11 mouse cellular contexts compared by ENCODE assay signal in the genomic region with DNA sequence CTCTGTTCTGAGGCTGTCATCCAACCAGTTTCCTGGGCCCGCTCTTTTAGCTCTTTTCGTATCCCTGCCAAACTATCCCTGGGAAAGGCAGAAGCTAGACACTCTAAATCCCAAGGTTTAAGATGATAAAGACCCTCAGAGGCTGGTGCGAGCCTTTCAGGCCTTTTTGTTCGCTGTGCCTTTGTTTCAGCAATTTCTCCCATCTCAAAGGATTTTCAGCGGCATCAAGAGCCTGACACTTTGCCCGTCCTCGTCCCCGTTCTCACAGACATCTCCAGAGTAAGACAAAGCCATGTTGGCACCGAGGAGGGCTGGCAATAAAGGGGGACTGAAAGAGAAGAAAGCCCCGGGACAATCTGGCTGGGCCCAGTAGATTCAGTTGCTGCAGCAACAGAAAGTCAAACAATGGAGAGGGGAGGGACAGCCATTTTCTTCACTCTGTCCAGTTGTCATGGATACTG.
A peak's percentile ranks its signal among the peaks of the same experiment; 100 is the strongest.
DNase-seq lines count a peak whose midpoint lies in the region; ATAC-seq lines count a peak whose summit lies in the region.
"Had no signal": no experiment of that assay in that cellular context is flagged by ENCODE, and none has a peak within 500 bp of the region (broad histone marks: within the 10 kb centered on the region; RNA-seq: fewer than 3 reads in every experiment).

No protein-coding gene starts in this region.

- WGBS in forebrain, embryonic 11.5 days = 27% methylated on average over 10 of the region's 10 CpGs
- 19% methylated on average over 10 of the region's 10 CpGs for WGBS in neural tube, embryonic 13.5 days

- peak; percentile 80 for ATAC-seq in forebrain, embryonic 11.5 days (replicated peaks; ENCODE audit: low FRiP score)
- ATAC-seq in neural tube, embryonic 13.5 days (ENCODE audit: low read depth) = peak; percentile 90
- ATAC-seq in activated CD4-positive, CD25-positive, alpha-beta regulatory T cell, adult 4 months = no peak
- ATAC-seq: Patski had no signal

- H3K4me3 ChIP-seq in forebrain, embryonic 11.5 days (ENCODE audit: low read depth, low read length) = no peak overlapping the region
- H3K4me3 ChIP-seq in neural tube, embryonic 13.5 days = no peak overlapping the region
- H3K4me3 ChIP-seq: heart, adult 2 months had no signal

- DNase-seq in cerebellum, adult 11-12 months = peak; percentile 50
- no peak for DNase-seq in cerebellum, adult 18-20 months
- DNase-seq in forebrain, embryonic 11.5 days (ENCODE audit: low spot score) = peak; percentile 68
- DNase-seq in layer of hippocampus, adult 9-11 months = peak; percentile 67
- no peak for DNase-seq in urinary bladder, postnatal 25 days (ENCODE audit: low spot score)
- DNase-seq in thymus, postnatal 36 days = no peak
- DNase-seq: heart, adult 2 months; kidney, postnatal 14 days had no signal

- H3K27ac ChIP-seq in forebrain, embryonic 11.5 days (ENCODE audit: low read depth, low read length) = peak overlapping the region; percentile 84
- H3K27ac ChIP-seq in neural tube, embryonic 13.5 days (replicated peaks) = peak overlapping the region; percentile 88
- H3K27ac ChIP-seq: heart, adult 2 months had no signal

- peaks cover 12% of the 10 kb centered on the region; the same call in 1 of the 2 replicates for H3K4me1 ChIP-seq in forebrain, embryonic 11.5 days (replicated peaks; ENCODE audit: control insufficient read depth, insufficient read depth, low read length)
- H3K4me1 ChIP-seq in neural tube, embryonic 13.5 days (replicated peaks) = peaks cover 38% of the 10 kb centered on the region

- H3K4me2 ChIP-seq in forebrain, embryonic 11.5 days (ENCODE audit: low read depth, low read length, severe bottlenecking) = no peak overlapping the region
- no peak overlapping the region for H3K4me2 ChIP-seq in neural tube, embryonic 13.5 days

- no peaks in the 10 kb centered on the region for H3K36me3 ChIP-seq in forebrain, embryonic 11.5 days (ENCODE audit: control insufficient read depth, insufficient read depth, low read length)
- no peaks in the 10 kb centered on the region for H3K36me3 ChIP-seq in neural tube, embryonic 13.5 days

- H3K9me3 ChIP-seq in forebrain, embryonic 11.5 days (ENCODE audit: control insufficient read depth, low read length) = no peaks in the 10 kb centered on the region; the same call in 1 of the 2 replicates
- H3K9me3 ChIP-seq in neural tube, embryonic 13.5 days = no peaks in the 10 kb centered on the region; the same call in 1 of the 2 replicates

- no peaks in the 10 kb centered on the region for H3K27me3 ChIP-seq in forebrain, embryonic 11.5 days (ENCODE audit: control insufficient read depth, insufficient read depth, low read length)
- no peaks in the 10 kb centered on the region for H3K27me3 ChIP-seq in neural tube, embryonic 13.5 days
- H3K27me3 ChIP-seq: Patski had no signal

- peak overlapping the region; percentile 28 for H3K9ac ChIP-seq in forebrain, embryonic 11.5 days (ENCODE audit: low read length)
- H3K9ac ChIP-seq in neural tube, embryonic 13.5 days = no peak overlapping the region

Comparison
In these comparisons a context has a peak if more than half of its experiments do, and no peak if none do; other contexts are left out.
1. DNase-seq: peak in cerebellum, adult 11-12 months (single experiment), forebrain, embryonic 11.5 days (single experiment) and layer of hippocampus, adult 9-11 months (single experiment); none in cerebellum, adult 18-20 months (0 of 2), urinary bladder, postnatal 25 days (single experiment) and thymus, postnatal 36 days (0 of 2).